Mouse (Mus musculus): Measurements from ENCODE around the gene Avp. TPM values are rescaled to one million over a fixed set of nuclear protein-coding genes. Genes with fewer than 3 reads are reported as not detected.
"Not testable (repeated sequence)": the region's sequence is repeated elsewhere in the genome, so short reads cannot be mapped to it uniquely, and the experiment has no call there.

The Avp gene
- polyA plus RNA-seq, 1 experiment from 2014 or later, result not detected

GRCm38 (mm10) chr2:130589157-130589556, 6.8 kb upstream of the Avp start:
- Histone ChIP-seq H3K9me3 (no peaks in the 10 kb centered on the region), H3K27ac (replicated peaks) (no peak overlapping the region), H3K4me2 (no peak overlapping the region), H3K36me3 (peaks cover 24% of the 10 kb centered on the region), H3K9ac (no peak overlapping the region), H3K4me1 (peaks cover 4% of the 10 kb centered on the region; the same call in 1 of the 2 replicates), H3K27me3 (replicated peaks) (peaks cover 4% of the 10 kb centered on the region; the same call in 1 of the 2 replicates), H3K4me3 (no peak overlapping the region)
- 66% methylated on average over 4 of the region's 4 CpGs for WGBS
- no peak for ATAC-seq (ENCODE audit: extremely low read depth, insufficient number of reproducible peaks, low FRiP score, low TSS enrichment)

GRCm38 (mm10) chr2:130588373-130588772, 6.0 kb upstream of the Avp start:
- Histone ChIP-seq H3K4me3 (no peak overlapping the region), H3K4me2 (no peak overlapping the region), H3K36me3 (peaks cover 20% of the 10 kb centered on the region), H3K9me3 (no peaks in the 10 kb centered on the region), H3K27me3 (replicated peaks) (peaks cover 10% of the 10 kb centered on the region), H3K4me1 (peaks cover 12% of the 10 kb centered on the region; the same call in 1 of the 2 replicates), H3K9ac (no peak overlapping the region), H3K27ac (replicated peaks) (no peak overlapping the region)
- ATAC-seq (ENCODE audit: extremely low read depth, insufficient number of reproducible peaks, low FRiP score, low TSS enrichment), result no peak
- 44% methylated on average over 2 of the region's 2 CpGs for WGBS

GRCm38 (mm10) chr2:130586016-130586415, 3.7 kb upstream of the Avp start:
- no peak for ATAC-seq (ENCODE audit: extremely low read depth, insufficient number of reproducible peaks, low FRiP score, low TSS enrichment)
- no peak overlapping the region for H3K9ac ChIP-seq
- peaks cover 10% of the 10 kb centered on the region for H3K36me3 ChIP-seq
- no peak overlapping the region for H3K27ac ChIP-seq (replicated peaks)
- H3K4me3 ChIP-seq, result no peak overlapping the region
- 77% methylated on average over 6 of the region's 6 CpGs for WGBS
- H3K4me2 ChIP-seq, result no peak overlapping the region
- H3K27me3 ChIP-seq (replicated peaks), result peaks cover 34% of the 10 kb centered on the region
- H3K4me1 ChIP-seq, result peaks cover 28% of the 10 kb centered on the region
- no peaks in the 10 kb centered on the region for H3K9me3 ChIP-seq

- WGBS, result 58% methylated on average over 10 of the region's 10 CpGs
- H3K4me2 ChIP-seq, result no peak overlapping the region
- H3K9ac ChIP-seq, result no peak overlapping the region
- H3K27me3 ChIP-seq (replicated peaks), result peaks cover 53% of the 10 kb centered on the region
- no peaks in the 10 kb centered on the region for H3K36me3 ChIP-seq
- no peak overlapping the region for H3K27ac ChIP-seq (replicated peaks)
- H3K4me3 ChIP-seq, result no peak overlapping the region
- H3K4me1 ChIP-seq, result peaks cover 43% of the 10 kb centered on the region
- ATAC-seq (ENCODE audit: extremely low read depth, insufficient number of reproducible peaks, low FRiP score, low TSS enrichment), result no peak
- no peaks in the 10 kb centered on the region for H3K9me3 ChIP-seq
Measured at GRCm38 (mm10) chr2:130583902-130584560, 1.7 kb upstream of the Avp start.

- Histone ChIP-seq H3K4me3 (peak overlapping the region; percentile 50), H3K27me3 (replicated peaks) (peaks cover 82% of the 10 kb centered on the region), H3K27ac (replicated peaks) (no peak overlapping the region), H3K9ac (peak overlapping the region; percentile 67; the same call in 1 of the 2 replicates), H3K9me3 (no peaks in the 10 kb centered on the region), H3K36me3 (no peaks in the 10 kb centered on the region), H3K4me1 (peaks cover 54% of the 10 kb centered on the region), H3K4me2 (peak overlapping the region; percentile 76)
- no peak for ATAC-seq (ENCODE audit: extremely low read depth, insufficient number of reproducible peaks, low FRiP score, low TSS enrichment)
- 4% methylated on average over 16 of the region's 16 CpGs for WGBS
Measured at GRCm38 (mm10) chr2:130581201-130581600, 1.2 kb downstream of the Avp start.

GRCm38 (mm10) chr2:130579791-130580190, 2.6 kb downstream of the Avp start:
- H3K9me3 ChIP-seq, result no peaks in the 10 kb centered on the region
- H3K4me3 ChIP-seq, result no peak overlapping the region
- no peak overlapping the region for H3K9ac ChIP-seq
- peak overlapping the region; percentile 76; the same call in 1 of the 2 replicates for H3K4me2 ChIP-seq
- H3K27ac ChIP-seq (replicated peaks), result no peak overlapping the region
- H3K27me3 ChIP-seq (replicated peaks), result peaks cover 93% of the 10 kb centered on the region
- peaks cover 55% of the 10 kb centered on the region for H3K4me1 ChIP-seq
- ATAC-seq (ENCODE audit: extremely low read depth, insufficient number of reproducible peaks, low FRiP score, low TSS enrichment), result no peak
- 13% methylated on average over 8 of the region's 8 CpGs for WGBS
- H3K36me3 ChIP-seq, result no peaks in the 10 kb centered on the region

GRCm38 (mm10) chr2:130578148-130578547, 4.2 kb downstream of the Avp start:
- Histone ChIP-seq H3K9me3 (no peaks in the 10 kb centered on the region), H3K27me3 (replicated peaks) (peaks cover 100% of the 10 kb centered on the region), H3K36me3 (no peaks in the 10 kb centered on the region), H3K9ac (no peak overlapping the region), H3K4me3 (no peak overlapping the region), H3K4me1 (peaks cover 46% of the 10 kb centered on the region), H3K4me2 (no peak overlapping the region), H3K27ac (replicated peaks) (no peak overlapping the region)
- WGBS, result 8% methylated on average over 11 of the region's 11 CpGs
- no peak for ATAC-seq (ENCODE audit: extremely low read depth, insufficient number of reproducible peaks, low FRiP score, low TSS enrichment)

- peak overlapping the region; percentile 35 for H3K4me2 ChIP-seq
- WGBS, result 7% methylated on average over 12 of the region's 12 CpGs
- no peaks in the 10 kb centered on the region for H3K36me3 ChIP-seq
- peaks cover 42% of the 10 kb centered on the region for H3K4me1 ChIP-seq
- H3K9ac ChIP-seq, result 0 out of 2 replicates have a peak overlapping the region, but pooled peaks have one; percentile 7
- H3K27ac ChIP-seq (replicated peaks), result no peak overlapping the region
- H3K9me3 ChIP-seq, result no peaks in the 10 kb centered on the region
- H3K4me3 ChIP-seq, result peak overlapping the region; percentile 50; the same call in 1 of the 2 replicates
- peaks cover 96% of the 10 kb centered on the region for H3K27me3 ChIP-seq (replicated peaks)
- no peak for ATAC-seq (ENCODE audit: extremely low read depth, insufficient number of reproducible peaks, low FRiP score, low TSS enrichment)
Measured at GRCm38 (mm10) chr2:130577632-130578031, 4.7 kb downstream of the Avp start.

GRCm38 (mm10) chr2:130577021-130577420, 5.3 kb downstream of the Avp start:
- peak overlapping the region; percentile 70 for H3K9ac ChIP-seq
- peak overlapping the region; percentile 74 for H3K4me2 ChIP-seq
- no peak overlapping the region for H3K27ac ChIP-seq (replicated peaks)
- H3K9me3 ChIP-seq, result no peaks in the 10 kb centered on the region
- H3K27me3 ChIP-seq (replicated peaks), result peaks cover 89% of the 10 kb centered on the region
- peaks cover 36% of the 10 kb centered on the region for H3K4me1 ChIP-seq
- H3K4me3 ChIP-seq, result peak overlapping the region; percentile 50
- no peak for ATAC-seq (ENCODE audit: extremely low read depth, insufficient number of reproducible peaks, low FRiP score, low TSS enrichment)
- H3K36me3 ChIP-seq, result no peaks in the 10 kb centered on the region
- 6% methylated on average over 9 of the region's 9 CpGs for WGBS

- Histone ChIP-seq H3K27me3 (replicated peaks) (peaks cover 85% of the 10 kb centered on the region), H3K4me2 (peak overlapping the region; percentile 74), H3K9ac (peak overlapping the region; percentile 70), H3K4me3 (peak overlapping the region; percentile 50), H3K4me1 (peaks cover 36% of the 10 kb centered on the region)
- not testable (repeated sequence) for H3K27ac ChIP-seq (replicated peaks); ATAC-seq (ENCODE audit: extremely low read depth, insufficient number of reproducible peaks, low FRiP score, low TSS enrichment); H3K9me3 ChIP-seq; H3K36me3 ChIP-seq
- 2% methylated on average over 32 of the region's 32 CpGs for WGBS
Measured at GRCm38 (mm10) chr2:130576564-130576963, 5.8 kb downstream of the Avp start.

GRCm38 (mm10) chr2:130575873-130576272, 6.5 kb downstream of the Avp start, which contains the start of gene Oxt:
Oxt (plus strand) TSS chr2:130576173.
- WGBS, result 44% methylated on average over 9 of the region's 9 CpGs
- Histone ChIP-seq H3K4me2 (peak within 1 kb of the TSS; percentile 74), H3K4me3 (peak within 1 kb of the TSS; percentile 50), H3K9me3 (no peaks in the 10 kb centered on the region), H3K4me1 (peaks cover 29% of the 10 kb centered on the region), H3K27ac (replicated peaks) (no peak within 1 kb of the TSS), H3K27me3 (replicated peaks) (peaks cover 78% of the 10 kb centered on the region), H3K36me3 (no peaks in the 10 kb centered on the region), H3K9ac (peak within 1 kb of the TSS; percentile 70)
- ATAC-seq (ENCODE audit: extremely low read depth, insufficient number of reproducible peaks, low FRiP score, low TSS enrichment), result no peak

GRCm38 (mm10) chr2:130574960-130575359, 7.4 kb downstream of the Avp start:
- no peak overlapping the region for H3K27ac ChIP-seq (replicated peaks)
- peaks cover 20% of the 10 kb centered on the region for H3K4me1 ChIP-seq
- 77% methylated on average over 5 of the region's 5 CpGs for WGBS
- H3K36me3 ChIP-seq, result no peaks in the 10 kb centered on the region
- peaks cover 69% of the 10 kb centered on the region for H3K27me3 ChIP-seq (replicated peaks)
- H3K4me2 ChIP-seq, result no peak overlapping the region
- no peak overlapping the region for H3K9ac ChIP-seq
- no peak for ATAC-seq (ENCODE audit: extremely low read depth, insufficient number of reproducible peaks, low FRiP score, low TSS enrichment)
- no peak overlapping the region for H3K4me3 ChIP-seq
- H3K9me3 ChIP-seq, result no peaks in the 10 kb centered on the region
